Mouse (Mus musculus) frontal cortex, postnatal 10 days (tissue): ENCODE results near the gene Stx3.

Source experiments
- DNase-seq, 2 experiments: peaks; one replicate each; pipeline ENCODE4 v3.0.0; 2022; ENCODE audit warnings: low spot score in 2 of 2, mixed read lengths in 1 of 2

Stx3 gene

GRCm38 (mm10) chr19:11807822-11808221 lies 11.4 kb downstream of the Stx3 start:
- no peak for DNase-seq

- DNase-seq = no peak
These were observed 12.0 kb downstream of the Stx3 start for GRCm38 (mm10) chr19:11807251-11807650.

- DNase-seq = no peak
These were observed 14.8 kb downstream of the Stx3 start for GRCm38 (mm10) chr19:11804423-11804822.

DNA sequence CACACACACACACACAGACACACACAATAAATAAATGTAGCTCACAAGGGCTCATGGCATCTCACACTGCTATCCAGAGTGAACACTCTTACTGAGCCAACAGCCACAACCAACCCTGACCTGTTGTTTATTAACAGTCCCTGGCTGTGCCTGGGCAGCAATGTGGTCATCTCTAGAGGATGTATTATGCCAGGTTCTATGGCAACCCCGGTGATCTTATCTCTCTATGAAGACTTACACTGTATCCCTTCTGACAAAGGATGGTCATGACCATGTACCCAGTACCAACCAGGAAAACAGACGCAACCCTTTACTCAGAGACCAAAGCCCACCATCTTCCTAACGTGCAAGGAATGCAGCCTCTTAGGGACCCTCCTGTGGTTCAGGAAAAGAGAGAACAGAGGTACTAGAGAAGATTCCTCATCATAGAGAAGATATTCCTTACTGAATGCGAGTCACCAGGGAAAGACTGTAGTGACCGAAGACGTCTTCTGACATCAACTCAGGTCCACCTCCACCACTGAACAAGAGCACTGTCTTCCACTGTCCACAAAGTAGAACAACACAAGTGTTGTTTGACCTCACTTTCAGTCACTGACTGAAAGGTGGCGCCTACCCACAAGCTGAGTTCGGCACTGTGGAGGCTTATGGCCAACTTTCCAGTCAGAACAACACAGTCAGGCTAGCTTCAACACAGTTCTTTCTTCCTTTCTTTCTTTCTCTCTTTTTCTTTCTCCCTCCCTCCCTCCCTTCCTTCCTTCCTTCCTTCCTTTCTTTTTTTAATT lies 18.5 kb downstream of the Stx3 start:
- DNase-seq = no peak

DNA sequence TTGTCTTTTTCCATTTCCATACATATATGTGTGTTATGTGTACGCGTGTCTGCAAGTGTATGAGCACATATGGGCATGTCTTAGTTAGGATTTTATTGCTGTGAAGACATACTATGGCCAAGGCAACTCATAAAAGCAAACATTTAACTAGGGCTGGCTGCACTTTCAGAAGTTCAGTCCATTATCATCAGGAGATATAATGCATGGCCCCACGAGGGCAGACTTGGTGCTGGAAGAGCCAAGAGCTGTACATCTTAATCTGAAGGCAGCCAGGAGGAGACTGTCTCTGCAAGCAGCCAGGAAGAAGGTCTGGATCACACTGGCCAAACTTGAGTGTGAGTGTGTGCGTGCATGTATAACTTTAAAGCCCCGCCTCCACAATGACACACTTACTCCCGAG lies 24.8 kb downstream of the Stx3 start:
- DNase-seq = no peak

GRCm38 (mm10) chr19:11793741-11794359 lies 25.4 kb downstream of the Stx3 start:
- DNase-seq = no peak

DNA sequence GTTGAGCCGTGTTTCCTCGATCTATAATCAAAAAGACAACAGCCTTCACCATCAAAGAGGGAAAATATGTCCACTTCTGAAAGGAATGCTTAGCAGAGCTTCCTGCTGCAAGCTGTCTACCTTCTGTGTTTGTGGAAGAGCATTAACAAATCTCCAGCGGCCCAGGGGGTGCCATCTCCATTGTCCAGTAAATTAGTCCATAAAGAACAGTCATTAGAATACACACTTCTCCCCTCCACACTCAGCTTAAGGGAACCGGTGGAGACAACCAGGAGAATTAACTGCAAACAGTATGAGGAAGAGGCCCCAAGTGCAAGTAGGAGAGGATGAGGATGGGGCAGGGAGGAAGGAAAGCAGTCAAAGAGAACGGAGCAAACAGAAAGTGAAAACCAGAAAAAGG lies 27.4 kb downstream of the Stx3 start:
- no peak for DNase-seq

GRCm38 (mm10) chr19:11788876-11789275 lies 30.3 kb downstream of the Stx3 start:
- no peak for DNase-seq

- no peak for DNase-seq
These were observed 31.4 kb downstream of the Stx3 start for GRCm38 (mm10) chr19:11787826-11788225.

GRCm38 (mm10) chr19:11785409-11786154 lies 33.6 kb downstream of the Stx3 start:
- no peak for DNase-seq

GRCm38 (mm10) chr19:11777191-11777865 lies 41.9 kb downstream of the Stx3 start:
- peak in 1 of 2 experiments; percentile 44 for DNase-seq

DNA sequence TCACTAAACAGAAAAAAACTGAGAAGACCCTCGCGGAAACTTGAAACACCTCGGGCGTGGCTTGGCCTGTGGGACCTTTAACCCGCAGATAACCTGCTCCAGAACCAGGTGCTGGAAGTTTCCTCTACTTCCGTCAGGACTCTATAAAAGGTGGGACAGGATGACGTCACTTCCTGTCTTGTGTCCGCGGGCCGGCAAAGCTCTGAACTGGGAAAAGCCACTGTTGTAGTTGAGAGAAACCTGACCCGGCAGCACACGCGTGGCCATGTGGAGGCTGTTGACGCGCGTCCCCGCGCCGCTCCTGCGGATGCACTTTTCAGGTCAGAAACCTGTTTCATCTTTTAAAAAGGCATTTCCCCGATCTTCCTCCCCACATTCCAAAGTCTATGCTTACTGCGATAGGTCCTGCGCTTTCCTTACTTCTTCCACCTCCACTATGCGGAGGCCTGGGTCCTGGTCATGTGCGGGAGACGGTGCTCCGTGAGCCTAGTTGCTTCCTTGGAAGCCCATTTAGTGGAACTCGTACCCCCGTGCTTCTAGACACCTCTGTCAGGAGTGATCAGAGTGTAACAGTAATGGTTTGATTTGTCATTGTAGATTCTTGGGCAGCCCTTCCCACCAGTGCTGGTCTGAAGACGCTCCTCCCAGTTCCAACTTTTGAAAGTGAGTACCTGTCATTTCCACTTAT lies 48.9 kb downstream of the Stx3 start, which contains the start of gene Mrpl16:
TSS of gene Mrpl16 (plus strand) at position 187 of the 688 bp plus-strand sequence.
- peak; percentile 71 to 85 for DNase-seq

GRCm38 (mm10) chr19:11769257-11769920 lies 49.8 kb downstream of the Stx3 start:
- DNase-seq = no peak

DNA sequence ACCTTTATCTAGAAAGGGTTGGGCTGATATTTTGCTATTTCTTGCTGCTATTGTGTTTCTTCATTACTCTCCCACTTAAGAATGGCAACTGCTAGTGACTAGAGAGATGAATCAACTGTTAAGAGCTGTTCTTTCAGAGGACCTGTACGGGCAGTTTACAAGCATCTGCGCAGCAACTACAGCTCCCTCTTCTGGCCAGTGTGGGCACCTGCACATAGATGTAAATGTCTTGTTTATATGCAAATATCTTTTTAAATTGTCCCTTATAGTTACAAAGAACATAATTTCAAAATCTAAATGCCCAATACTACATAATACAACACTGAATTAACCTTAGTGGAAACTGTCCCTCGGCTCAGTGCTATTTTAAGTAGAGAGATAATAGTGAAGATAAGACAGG lies 51.0 kb downstream of the Stx3 start:
- DNase-seq = no peak

GRCm38 (mm10) chr19:11766413-11766812 lies 52.8 kb downstream of the Stx3 start:
- DNase-seq = no peak

GRCm38 (mm10) chr19:11765059-11765458 lies 54.1 kb downstream of the Stx3 start:
- no peak for DNase-seq

DNA sequence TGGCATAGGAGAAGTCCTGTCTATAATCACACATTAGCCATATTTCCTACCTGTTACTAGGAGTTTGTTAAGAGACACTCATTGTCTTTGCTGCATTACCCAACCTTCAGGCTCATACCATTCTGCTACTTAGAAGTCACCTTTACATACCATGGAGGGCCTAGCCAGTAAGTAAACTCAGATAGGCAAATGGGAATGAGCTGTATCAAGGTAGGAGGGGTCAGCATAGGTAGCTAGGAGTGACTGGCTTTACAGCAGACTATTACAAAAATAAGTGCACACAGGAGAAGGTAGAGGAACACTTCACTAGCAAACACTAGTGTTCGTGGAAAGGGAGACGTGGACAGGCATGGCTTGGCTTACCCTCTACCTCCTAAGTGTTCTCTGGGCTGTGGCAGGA lies 71.9 kb downstream of the Stx3 start, which contains the start of gene Gif:
TSS of gene Gif (plus strand) at position 257 of the 400 bp plus-strand sequence.
- no peak for DNase-seq

GRCm38 (mm10) chr19:11745680-11746079 lies 73.5 kb downstream of the Stx3 start:
- no peak for DNase-seq

GRCm38 (mm10) chr19:11736455-11736854 lies 82.7 kb downstream of the Stx3 start:
- no peak for DNase-seq

GRCm38 (mm10) chr19:11730278-11730677 lies 88.9 kb downstream of the Stx3 start:
- DNase-seq = no peak

DNA sequence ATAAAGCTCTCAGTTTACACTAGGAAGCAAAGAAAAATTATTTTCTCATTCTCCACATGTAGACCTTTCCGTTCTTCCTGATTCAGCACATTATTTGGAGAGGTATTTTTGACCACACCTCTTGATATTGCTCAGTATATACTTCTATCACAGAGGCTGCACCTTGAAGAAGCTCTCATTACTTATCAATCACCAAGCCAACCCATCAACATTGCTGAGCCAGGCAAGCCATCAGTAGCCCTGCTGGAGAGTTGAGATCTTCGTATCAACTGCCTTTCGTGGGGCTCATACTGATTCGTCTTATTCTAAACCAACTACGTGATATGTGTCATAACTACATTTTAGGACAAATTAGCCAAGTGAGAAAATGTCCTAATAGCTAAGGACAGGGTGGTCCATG lies 91.9 kb downstream of the Stx3 start:
- no peak for DNase-seq
